Mouse (Mus musculus) intestine, embryonic 14.5 days (tissue): ENCODE results near the gene Onecut1. TPM values are rescaled to one million over a fixed set of nuclear protein-coding genes. Genes with fewer than 3 reads are reported as not detected.
A peak's percentile ranks its signal among the peaks of the same experiment; 100 is the strongest.

Experiments used
- ATAC-seq: fragments of 200-750 bp; cut with Nextera tagmentation; replicated peaks from 2 replicates; pipeline ENCODE4 v1.8.0; 2017; ENCODE audit warnings: low read depth, moderate number of reproducible peaks, moderate TSS enrichment, moderate library complexity; ENCODE audit not compliant: low FRiP score, low TSS enrichment
- DNase-seq: peaks from one replicate; pipeline ENCODE4 v3.0.0-alpha.2; 2018; ENCODE audit warnings: low spot score
- H3K27ac ChIP-seq: fragments of 300-500 bp; sonication (generic); 2 replicates; pipeline ENCODE4 v1.5.1; 2014; ENCODE audit warnings: low read depth, mild to moderate bottlenecking, control low read depth
- H3K27me3 ChIP-seq: fragments of 300-500 bp; sonication (generic); replicated peaks from 2 replicates; pipeline ENCODE4 v1.6.1; 2014; ENCODE audit warnings: low read length, control low read depth; ENCODE audit not compliant: control insufficient read depth, insufficient read depth
- H3K36me3 ChIP-seq: fragments of 300-500 bp; sonication (generic); 2 replicates; pipeline ENCODE4 v1.6.1; 2014; ENCODE audit warnings: low read length, control low read depth; ENCODE audit not compliant: control insufficient read depth, insufficient read depth
- H3K4me1 ChIP-seq: fragments of 300-500 bp; sonication (generic); replicated peaks from 2 replicates; pipeline ENCODE4 v1.6.1; 2014; ENCODE audit warnings: low read length, control low read depth, mixed read lengths; ENCODE audit not compliant: control insufficient read depth, insufficient read depth
- H3K4me2 ChIP-seq: fragments of 300-500 bp; sonication (generic); 2 replicates; pipeline ENCODE4 v1.6.1; 2014; ENCODE audit warnings: low read length
- H3K4me3 ChIP-seq: fragments of 300-500 bp; sonication (generic); 2 replicates; pipeline ENCODE4 v1.5.1; 2014; ENCODE audit warnings: low read depth, low read length, control low read depth, mixed read lengths
- H3K9ac ChIP-seq: fragments of 300-500 bp; sonication (generic); 2 replicates; pipeline ENCODE4 v1.6.1; 2014; ENCODE audit warnings: mild to moderate bottlenecking, low read length
- H3K9me3 ChIP-seq: fragments of 300-500 bp; sonication (generic); 2 replicates; pipeline ENCODE4 v1.6.1; 2016; ENCODE audit warnings: low read length, control low read depth; ENCODE audit not compliant: control insufficient read depth
- WGBS: fragments of 180-500 bp; shearing (Covaris S2); extraction: QIAGEN DNeasy Blood & Tissue Kit; methylation state at CpG from one replicate; pipeline ENCODE4 v1.1.7; 2014; 5-methylcytosine and 5-hydroxymethylcytosine counted together
- polyA plus RNA-seq: library from polyadenylated mRNA; unstranded; fragments of >200 nt; fragmentation: Nextera tagmentation; extraction: Ambion mirVana; gene quantifications from 2 replicates; pipeline ENCODE4 v1.2.1, GENCODE M21; 2014

Gene Onecut1
- polyA plus RNA-seq, 1 experiment from 2014 or later = 2.0 TPM

- no peak for ATAC-seq
- H3K27me3 ChIP-seq = no peaks in the 10 kb centered on the region
- no peak overlapping the region for H3K4me2 ChIP-seq
- no peaks in the 10 kb centered on the region for H3K36me3 ChIP-seq
- 82% methylated on average over 7 of the region's 7 CpGs for WGBS
- H3K4me1 ChIP-seq = no peaks in the 10 kb centered on the region
- no peak for DNase-seq
- H3K9me3 ChIP-seq = no peaks in the 10 kb centered on the region
- no peak overlapping the region for H3K9ac ChIP-seq
- no peak overlapping the region for H3K4me3 ChIP-seq
- H3K27ac ChIP-seq = no peak overlapping the region
These were observed 35.0 kb downstream of the Onecut1 start for GRCm38 (mm10) chr9:74896742-74897141.

GRCm38 (mm10) chr9:74897375-74897982 lies 35.8 kb downstream of the Onecut1 start:
- H3K4me3 ChIP-seq = no peak overlapping the region
- H3K4me2 ChIP-seq = no peak overlapping the region
- DNase-seq (no peak), ATAC-seq (no peak)
- H3K4me1 ChIP-seq = no peaks in the 10 kb centered on the region
- H3K36me3 ChIP-seq = no peaks in the 10 kb centered on the region
- H3K27me3 ChIP-seq = no peaks in the 10 kb centered on the region
- no peaks in the 10 kb centered on the region for H3K9me3 ChIP-seq
- no peak overlapping the region for H3K27ac ChIP-seq
- WGBS = 89% methylated on average over 4 of the region's 4 CpGs
- no peak overlapping the region for H3K9ac ChIP-seq

- ATAC-seq (no peak), DNase-seq (no peak)
- Histone ChIP-seq H3K36me3 (no peaks in the 10 kb centered on the region), H3K4me2 (no peak overlapping the region), H3K4me3 (no peak overlapping the region), H3K9ac (no peak overlapping the region), H3K9me3 (no peaks in the 10 kb centered on the region), H3K27me3 (no peaks in the 10 kb centered on the region), H3K4me1 (no peaks in the 10 kb centered on the region), H3K27ac (no peak overlapping the region)
- 95% methylated on average over 2 of the region's 2 CpGs for WGBS
These were observed 38.4 kb downstream of the Onecut1 start for GRCm38 (mm10) chr9:74900141-74900540.

- peak; percentile 67 for ATAC-seq
These were observed 43.3 kb downstream of the Onecut1 start for GRCm38 (mm10) chr9:74904866-74905508.

GRCm38 (mm10) chr9:74906951-74907350 lies 45.2 kb downstream of the Onecut1 start:
- peak; percentile 50; the same call in 1 of the 2 replicates for ATAC-seq
- Histone ChIP-seq H3K4me3 (no peak overlapping the region), H3K9ac (no peak overlapping the region), H3K27me3 (no peaks in the 10 kb centered on the region), H3K27ac (no peak overlapping the region), H3K36me3 (no peaks in the 10 kb centered on the region), H3K4me2 (no peak overlapping the region), H3K9me3 (no peaks in the 10 kb centered on the region), H3K4me1 (peaks cover 8% of the 10 kb centered on the region; the same call in 1 of the 2 replicates)
- WGBS = 24% methylated on average over 4 of the region's 4 CpGs
- DNase-seq = no peak

More at GRCm38 (mm10) chr9:74904866-74905508, 43.3 kb downstream of the Onecut1 start:
- Histone ChIP-seq H3K9me3 (no peaks in the 10 kb centered on the region), H3K27me3 (no peaks in the 10 kb centered on the region), H3K36me3 (no peaks in the 10 kb centered on the region), H3K4me1 (0 out of 2 replicates have a peak, but pooled peaks cover 3% of the 10 kb centered on the region), H3K4me3 (no peak overlapping the region), H3K9ac (no peak overlapping the region), H3K27ac (no peak overlapping the region), H3K4me2 (no peak overlapping the region)
- 11% methylated on average over 7 of the region's 7 CpGs for WGBS
- peak; percentile 84 for DNase-seq

- no peak for DNase-seq
- Histone ChIP-seq H3K27ac (no peak overlapping the region), H3K36me3 (no peaks in the 10 kb centered on the region), H3K4me1 (peaks cover 9% of the 10 kb centered on the region; the same call in 1 of the 2 replicates), H3K27me3 (no peaks in the 10 kb centered on the region), H3K9me3 (no peaks in the 10 kb centered on the region), H3K9ac (no peak overlapping the region), H3K4me2 (no peak overlapping the region), H3K4me3 (no peak overlapping the region)
- no peak for ATAC-seq
- 75% methylated on average over 15 of the region's 15 CpGs for WGBS
These were observed 47.5 kb downstream of the Onecut1 start for GRCm38 (mm10) chr9:74909245-74909644.

GRCm38 (mm10) chr9:74910226-74910759 lies 48.6 kb downstream of the Onecut1 start:
- H3K36me3 ChIP-seq = no peaks in the 10 kb centered on the region
- H3K27me3 ChIP-seq = no peaks in the 10 kb centered on the region
- H3K4me3 ChIP-seq = no peak overlapping the region
- no peak overlapping the region for H3K9ac ChIP-seq
- H3K4me1 ChIP-seq = peaks cover 9% of the 10 kb centered on the region; the same call in 1 of the 2 replicates
- DNase-seq (no peak), ATAC-seq (no peak)
- WGBS = 78% methylated on average over 6 of the region's 6 CpGs
- H3K9me3 ChIP-seq = no peaks in the 10 kb centered on the region
- no peak overlapping the region for H3K27ac ChIP-seq
- H3K4me2 ChIP-seq = no peak overlapping the region

- Histone ChIP-seq H3K27ac (0 out of 2 replicates have a peak overlapping the region, but pooled peaks have one; percentile 3), H3K9me3 (no peaks in the 10 kb centered on the region), H3K4me3 (no peak overlapping the region), H3K4me1 (peaks cover 9% of the 10 kb centered on the region; the same call in 1 of the 2 replicates), H3K27me3 (no peaks in the 10 kb centered on the region), H3K9ac (no peak overlapping the region), H3K36me3 (no peaks in the 10 kb centered on the region), H3K4me2 (no peak overlapping the region)
- DNase-seq (no peak), ATAC-seq (no peak)
- WGBS = 73% methylated on average over 4 of the region's 4 CpGs
These were observed 49.7 kb downstream of the Onecut1 start for GRCm38 (mm10) chr9:74911430-74911829.
